Mouse (Mus musculus): ENCODE data around the gene Epha6.

GRCm38 (mm10) chr16:60086976-60087375 lies 518.4 kb downstream of the Epha6 start:
- TF ChIP-seq CTCF (IDR thresholded peaks at IDR 0.05; ENCODE audit: borderline replicate concordance, insufficient read depth, low read depth, low read length) (no peak), POLR2A (IDR thresholded peaks at IDR 0.05; ENCODE audit: borderline replicate concordance, insufficient read depth, low read length) (no peak)
